Mouse (Mus musculus): Measurements from ENCODE around the gene Vrtn.

GRCm38 (mm10) chr12:84698319-84699081 is 57.7 kb downstream of the Vrtn start, which contains the start of gene Syndig1l:
- TF ChIP-seq CTCF (IDR thresholded peaks at IDR 0.05): no peak
- TF ChIP-seq POLR2A (IDR thresholded peaks at IDR 0.05; ENCODE audit: insufficient read depth, low read depth, low read length): no peak

Data from heart, adult 2 months (tissue).